ENCODE assay signal across 23 mouse cellular contexts in the genomic region with DNA sequence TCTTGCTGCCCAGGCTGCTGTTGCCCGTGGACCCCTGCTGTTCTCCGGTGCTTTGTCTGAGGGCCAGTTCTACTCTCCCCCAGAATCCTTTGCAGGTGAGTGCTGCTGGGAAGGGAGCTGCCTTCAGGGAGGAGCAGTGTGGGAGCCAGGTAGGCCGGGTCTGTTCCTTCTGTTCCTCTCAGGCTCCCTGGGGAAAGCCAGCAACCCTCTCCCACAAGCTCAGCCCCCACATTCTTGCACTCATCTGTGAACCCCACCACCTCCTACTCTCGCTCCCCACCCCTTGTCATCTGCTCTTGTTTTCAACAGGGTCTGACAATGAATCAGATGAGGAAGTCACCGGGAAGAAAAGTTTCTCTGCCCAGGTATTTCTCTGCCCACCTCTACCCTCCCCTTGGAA. TPM values are rescaled to one million over a fixed set of nuclear protein-coding genes. Genes with fewer than 3 reads are reported as not detected.
A peak's percentile ranks its signal among the peaks of the same experiment; 100 is the strongest.
DNase-seq lines count a peak whose midpoint lies in the region; ATAC-seq and TF ChIP-seq lines count a peak whose summit lies in the region.
"Had no signal": no experiment of that assay in that cellular context is flagged by ENCODE, and none has a peak within 500 bp of the region (broad histone marks: within the 10 kb centered on the region; RNA-seq: fewer than 3 reads in every experiment).

No protein-coding gene starts in this region.

- no peak for DNase-seq in gastrocnemius, adult 2 months
- no peak for DNase-seq in gastrocnemius, postnatal 10 days
- no peak for DNase-seq in heart, postnatal 25 days (ENCODE audit: low spot score)
- peak; percentile 35 for DNase-seq in midbrain, embryonic 11.5 days (ENCODE audit: low spot score, missing footprints)
- DNase-seq in brain, adult 2 months (ENCODE audit: low read depth, low spot score), result peak; percentile 55
- DNase-seq: adrenal gland, adult 2 months; adrenal gland, postnatal 25 days; cerebellum, adult 11 months; cerebellum, adult 8-10 months; embryo, embryonic 11 days; kidney, adult 2 months had no signal

- peak overlapping the region; percentile 55 for H3K9ac ChIP-seq in heart, embryonic 13.5 days
- H3K9ac ChIP-seq in midbrain, embryonic 11.5 days (ENCODE audit: low read length), result no peak overlapping the region
- no peak overlapping the region for H3K9ac ChIP-seq in midbrain, embryonic 15.5 days
- H3K9ac ChIP-seq: embryonic facial prominence, embryonic 15.5 days; hindbrain, embryonic 14.5 days; kidney, embryonic 15.5 days had no signal

- no peak for ATAC-seq in heart, embryonic 13.5 days (ENCODE audit: extremely low read depth, insufficient number of reproducible peaks, low FRiP score, low TSS enrichment)
- ATAC-seq in midbrain, embryonic 11.5 days (ENCODE audit: low FRiP score), result no peak
- ATAC-seq in midbrain, embryonic 15.5 days (replicated peaks), result no peak
- ATAC-seq: forebrain, embryonic 16.5 days; intestine, embryonic 16.5 days had no signal

- no peaks in the 10 kb centered on the region for H3K27me3 ChIP-seq in heart, embryonic 13.5 days (replicated peaks)
- H3K27me3 ChIP-seq in midbrain, embryonic 11.5 days (ENCODE audit: control insufficient read depth, insufficient read depth, low read length), result no peaks in the 10 kb centered on the region
- H3K27me3 ChIP-seq in midbrain, embryonic 15.5 days (replicated peaks), result no peaks in the 10 kb centered on the region
- H3K27me3 ChIP-seq: CH12.LX; embryonic facial prominence, embryonic 15.5 days; kidney, embryonic 15.5 days had no signal

- H3K9me3 ChIP-seq in heart, embryonic 13.5 days, result no peaks in the 10 kb centered on the region
- H3K9me3 ChIP-seq in midbrain, embryonic 11.5 days (ENCODE audit: control insufficient read depth, low read length), result no peaks in the 10 kb centered on the region
- no peaks in the 10 kb centered on the region for H3K9me3 ChIP-seq in midbrain, embryonic 15.5 days
- H3K9me3 ChIP-seq: embryonic facial prominence, embryonic 15.5 days; forebrain, embryonic 10.5 days; hindbrain, embryonic 10.5 days; kidney, embryonic 15.5 days had no signal

- no peak for TF ChIP-seq CTCF in gastrocnemius, adult 2 months (IDR thresholded peaks at IDR 0.05)

- intact Hi-C loops in gastrocnemius, adult 2 months (cut with DNase I), result loop anchor here (5.0 to 10.0 kb wide), 2 partner anchors 328 to 396 kb away; a partner anchor contains a TSS
- intact Hi-C loops in heart, postnatal 25 days (cut with DNase I), result no loop called here

- H3K36me3 ChIP-seq in heart, embryonic 13.5 days, result peaks cover 66% of the 10 kb centered on the region
- H3K36me3 ChIP-seq in midbrain, embryonic 11.5 days (ENCODE audit: control insufficient read depth, insufficient read depth, low read length), result peaks cover 27% of the 10 kb centered on the region
- peaks cover 23% of the 10 kb centered on the region; the same call in 1 of the 2 replicates for H3K36me3 ChIP-seq in midbrain, embryonic 15.5 days (replicated peaks)

- H3K4me2 ChIP-seq in heart, embryonic 13.5 days, result no peak overlapping the region
- no peak overlapping the region for H3K4me2 ChIP-seq in midbrain, embryonic 11.5 days
- H3K4me2 ChIP-seq in midbrain, embryonic 15.5 days, result no peak overlapping the region
- H3K4me2 ChIP-seq: embryonic facial prominence, embryonic 15.5 days; hindbrain, embryonic 14.5 days; kidney, embryonic 15.5 days had no signal

- H3K4me1 ChIP-seq in heart, embryonic 13.5 days, result peaks cover 88% of the 10 kb centered on the region
- peaks cover 9% of the 10 kb centered on the region for H3K4me1 ChIP-seq in midbrain, embryonic 11.5 days (ENCODE audit: control insufficient read depth, insufficient read depth, low read length)
- peaks cover 10% of the 10 kb centered on the region for H3K4me1 ChIP-seq in midbrain, embryonic 15.5 days

- peak overlapping the region; percentile 93 for H3K27ac ChIP-seq in gastrocnemius, adult 2 months
- H3K27ac ChIP-seq in heart, embryonic 13.5 days (replicated peaks), result peak overlapping the region; percentile 57; the same call in 1 of the 2 replicates
- H3K27ac ChIP-seq in midbrain, embryonic 11.5 days (ENCODE audit: low read depth, low read length), result no peak overlapping the region
- no peak overlapping the region for H3K27ac ChIP-seq in midbrain, embryonic 15.5 days
- H3K27ac ChIP-seq: embryonic facial prominence, embryonic 15.5 days; forebrain, embryonic 10.5 days; hindbrain, embryonic 14.5 days; kidney, embryonic 15.5 days had no signal

- 66% methylated on average over 5 of the region's 5 CpGs for WGBS in heart, embryonic 13.5 days
- 71% methylated on average over 5 of the region's 5 CpGs for WGBS in midbrain, embryonic 11.5 days
- WGBS in midbrain, embryonic 15.5 days, result 73% methylated on average over 5 of the region's 5 CpGs

- H3K4me3 ChIP-seq in gastrocnemius, adult 2 months, result no peak overlapping the region
- no peak overlapping the region for H3K4me3 ChIP-seq in heart, embryonic 13.5 days
- H3K4me3 ChIP-seq in midbrain, embryonic 11.5 days (ENCODE audit: low read depth, low read length), result no peak overlapping the region
- no peak overlapping the region for H3K4me3 ChIP-seq in midbrain, embryonic 15.5 days
- H3K4me3 ChIP-seq: embryonic facial prominence, embryonic 15.5 days; erythroblast, embryonic 14.5 days; forebrain, embryonic 10.5 days; hindbrain, embryonic 10.5 days; kidney, embryonic 15.5 days had no signal

RNA-seq across cellular contexts. Expression of a gene that starts 6.9 kb away (rescaled TPM):
- total RNA-seq in gastrocnemius, adult 2 months (2021), result 1,000 to 10,000 TPM; 3,050 to 3,067 TPM
- 100 to 1,000 TPM; 585 to 712 TPM for total RNA-seq in gastrocnemius, postnatal 10 days (2021)
- 159 and 184 TPM in 2 replicates for polyA plus RNA-seq in heart, embryonic 13.5 days (2015; fragmentation: Nextera tagmentation; extraction: Ambion mirVana)
- 1,000 to 10,000 TPM; 1,084 to 2,520 TPM for total RNA-seq in heart, postnatal 25 days (2021)
- polyA plus RNA-seq in midbrain, embryonic 11.5 days (2014; fragmentation: Nextera tagmentation; extraction: Ambion mirVana), result not detected in 2 replicates
- polyA plus RNA-seq in midbrain, embryonic 15.5 days (2015; fragmentation: Nextera tagmentation; extraction: Ambion mirVana), result 0.43 TPM in 1 of 2 replicates, not detected in the other
- total RNA-seq: CH12.LX; common myeloid progenitor, adult 5-6 weeks had no signal
- polyA plus RNA-seq: erythroblast, embryonic 14.5 days; hindbrain, embryonic 14.5 days had no signal

RNA-seq across cellular contexts. Expression of a gene that starts 9.5 kb away (rescaled TPM):
- total RNA-seq in gastrocnemius, adult 2 months (2021), result 1 to 10 TPM; 1.8 to 5.9 TPM
- under 1 TPM; 0.28 to 0.77 TPM for total RNA-seq in gastrocnemius, postnatal 10 days (2021)
- 1.3 and 1.5 TPM in 2 replicates for polyA plus RNA-seq in heart, embryonic 13.5 days (2015; fragmentation: Nextera tagmentation; extraction: Ambion mirVana)
- 1 to 10 TPM; 1.3 to 1.7 TPM for total RNA-seq in heart, postnatal 25 days (2021)
- not detected in 2 replicates for polyA plus RNA-seq in midbrain, embryonic 11.5 days (2014; fragmentation: Nextera tagmentation; extraction: Ambion mirVana)
- polyA plus RNA-seq in midbrain, embryonic 15.5 days (2015; fragmentation: Nextera tagmentation; extraction: Ambion mirVana), result 1.2 and 1.3 TPM in 2 replicates
- total RNA-seq: CH12.LX; common myeloid progenitor, adult 5-6 weeks had no signal
- polyA plus RNA-seq: erythroblast, embryonic 14.5 days; forebrain, embryonic 10.5 days; kidney, adult 2 months had no signal

RNA-seq across cellular contexts. Expression of a gene that starts 18.6 kb away (rescaled TPM):
- total RNA-seq in gastrocnemius, adult 2 months (2021), result 10 to 100 TPM; 11.8 to 12.1 TPM
- 10 to 100 TPM; 11.4 to 12.1 TPM for total RNA-seq in gastrocnemius, postnatal 10 days (2021)
- polyA plus RNA-seq in heart, embryonic 13.5 days (2015; fragmentation: Nextera tagmentation; extraction: Ambion mirVana), result 37.2 and 43.4 TPM in 2 replicates
- total RNA-seq in heart, postnatal 25 days (2021), result 10 to 100 TPM; 19.7 to 24.9 TPM
- 39.7 and 41.5 TPM in 2 replicates for polyA plus RNA-seq in midbrain, embryonic 11.5 days (2014; fragmentation: Nextera tagmentation; extraction: Ambion mirVana)
- 38.2 and 44.6 TPM in 2 replicates for polyA plus RNA-seq in midbrain, embryonic 15.5 days (2015; fragmentation: Nextera tagmentation; extraction: Ambion mirVana)

RNA-seq across cellular contexts. Expression of a gene that starts 23.5 kb away (rescaled TPM):
- 1 to 10 TPM; 2.2 to 3.0 TPM for total RNA-seq in gastrocnemius, adult 2 months (2021)
- 1 to 10 TPM; 3.2 to 3.5 TPM for total RNA-seq in gastrocnemius, postnatal 10 days (2021)
- 19.0 and 19.1 TPM in 2 replicates for polyA plus RNA-seq in heart, embryonic 13.5 days (2015; fragmentation: Nextera tagmentation; extraction: Ambion mirVana)
- total RNA-seq in heart, postnatal 25 days (2021), result 1 to 10 TPM; 8.4 to 9.3 TPM
- polyA plus RNA-seq in midbrain, embryonic 11.5 days (2014; fragmentation: Nextera tagmentation; extraction: Ambion mirVana), result 5.6 and 5.7 TPM in 2 replicates
- polyA plus RNA-seq in midbrain, embryonic 15.5 days (2015; fragmentation: Nextera tagmentation; extraction: Ambion mirVana), result 9.6 and 9.9 TPM in 2 replicates

RNA-seq across cellular contexts. Expression of a gene that starts 28.6 kb away (rescaled TPM):
- total RNA-seq in gastrocnemius, adult 2 months (2021), result not detected
- total RNA-seq in gastrocnemius, postnatal 10 days (2021), result under 1 TPM; 0.35 to 0.70 TPM
- 40.5 and 51.7 TPM in 2 replicates for polyA plus RNA-seq in heart, embryonic 13.5 days (2015; fragmentation: Nextera tagmentation; extraction: Ambion mirVana)
- 1 to 10 TPM; 5.3 to 5.8 TPM for total RNA-seq in heart, postnatal 25 days (2021)
- 0.78 and 0.91 TPM in 2 replicates for polyA plus RNA-seq in midbrain, embryonic 11.5 days (2014; fragmentation: Nextera tagmentation; extraction: Ambion mirVana)
- 2.0 and 4.0 TPM in 2 replicates for polyA plus RNA-seq in midbrain, embryonic 15.5 days (2015; fragmentation: Nextera tagmentation; extraction: Ambion mirVana)
- total RNA-seq: common myeloid progenitor, adult 5-6 weeks had no signal

Comparison
In these comparisons a context has a peak if more than half of its experiments do, and no peak if none do; other contexts are left out.
1. DNase-seq: peak in midbrain, embryonic 11.5 days (single experiment) and brain, adult 2 months (single experiment); none in gastrocnemius, adult 2 months (single experiment), gastrocnemius, postnatal 10 days (single experiment) and heart, postnatal 25 days (single experiment).
2. H3K27ac ChIP-seq: peak in gastrocnemius, adult 2 months (single experiment) and heart, embryonic 13.5 days (single experiment); none in midbrain, embryonic 11.5 days (single experiment) and midbrain, embryonic 15.5 days (single experiment).